Mouse (Mus musculus): ENCODE data around the gene Slc25a48. TPM values are rescaled to one million over a fixed set of nuclear protein-coding genes. Genes with fewer than 3 reads are reported as not detected.

Slc25a48 gene
- polyA plus RNA-seq, 1 experiment from 2014 or later, result 0.05 TPM

- H3K4me3 ChIP-seq (ENCODE audit: low read depth, low read length), result no peak overlapping the region
- ATAC-seq (replicated peaks; ENCODE audit: low FRiP score, low TSS enrichment, low read depth) (no peak), DNase-seq (ENCODE audit: low spot score) (no peak)
- H3K4me2 ChIP-seq (ENCODE audit: low read length), result no peak overlapping the region
- no peaks in the 10 kb centered on the region for H3K36me3 ChIP-seq (ENCODE audit: control insufficient read depth, insufficient read depth, low read length)
- peaks cover 3% of the 10 kb centered on the region; the same call in 1 of the 2 replicates for H3K9me3 ChIP-seq (ENCODE audit: control insufficient read depth, low read length)
- WGBS, result 90% methylated on average over 4 of the region's 4 CpGs
- no peak overlapping the region for H3K27ac ChIP-seq (ENCODE audit: low read depth)
- H3K9ac ChIP-seq (ENCODE audit: low read length), result no peak overlapping the region
- H3K4me1 ChIP-seq (replicated peaks; ENCODE audit: control insufficient read depth, insufficient read depth, low read length), result no peaks in the 10 kb centered on the region; the same call in 1 of the 2 replicates
- H3K27me3 ChIP-seq (replicated peaks; ENCODE audit: control insufficient read depth, insufficient read depth, low read length), result no peaks in the 10 kb centered on the region
Measured at GRCm38 (mm10) chr13:56462791-56463190, 24.6 kb downstream of the Slc25a48 start.

DNA sequence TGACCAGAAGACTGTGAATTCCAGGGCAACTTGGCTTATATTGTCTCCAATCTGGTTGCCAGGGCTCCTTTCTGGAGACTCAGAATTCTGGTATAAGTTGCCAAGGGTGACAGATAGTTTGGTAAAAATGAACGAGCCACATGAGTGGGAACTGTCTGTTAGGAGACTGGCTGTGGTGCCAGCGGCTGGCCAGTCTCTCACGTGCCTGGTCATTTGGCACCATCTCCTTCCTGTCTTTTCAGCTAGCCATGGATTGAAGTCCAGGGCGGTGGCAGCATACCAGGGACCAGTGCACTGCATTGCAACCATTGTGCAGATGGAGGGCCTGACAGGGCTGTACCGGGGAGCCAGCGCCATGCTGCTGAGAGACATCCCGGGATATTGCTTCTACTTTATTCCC is 25.1 kb downstream of the Slc25a48 start:
- H3K9me3 ChIP-seq (ENCODE audit: control insufficient read depth, low read length), result peaks cover 3% of the 10 kb centered on the region; the same call in 1 of the 2 replicates
- DNase-seq (ENCODE audit: low spot score) (no peak), ATAC-seq (replicated peaks; ENCODE audit: low FRiP score, low TSS enrichment, low read depth) (no peak)
- H3K27ac ChIP-seq (ENCODE audit: low read depth), result no peak overlapping the region
- H3K27me3 ChIP-seq (replicated peaks; ENCODE audit: control insufficient read depth, insufficient read depth, low read length), result no peaks in the 10 kb centered on the region
- H3K4me1 ChIP-seq (replicated peaks; ENCODE audit: control insufficient read depth, insufficient read depth, low read length), result no peaks in the 10 kb centered on the region; the same call in 1 of the 2 replicates
- no peaks in the 10 kb centered on the region for H3K36me3 ChIP-seq (ENCODE audit: control insufficient read depth, insufficient read depth, low read length)
- H3K4me3 ChIP-seq (ENCODE audit: low read depth, low read length), result no peak overlapping the region
- H3K9ac ChIP-seq (ENCODE audit: low read length), result no peak overlapping the region
- 91% methylated on average over 7 of the region's 7 CpGs for WGBS
- no peak overlapping the region for H3K4me2 ChIP-seq (ENCODE audit: low read length)

DNA sequence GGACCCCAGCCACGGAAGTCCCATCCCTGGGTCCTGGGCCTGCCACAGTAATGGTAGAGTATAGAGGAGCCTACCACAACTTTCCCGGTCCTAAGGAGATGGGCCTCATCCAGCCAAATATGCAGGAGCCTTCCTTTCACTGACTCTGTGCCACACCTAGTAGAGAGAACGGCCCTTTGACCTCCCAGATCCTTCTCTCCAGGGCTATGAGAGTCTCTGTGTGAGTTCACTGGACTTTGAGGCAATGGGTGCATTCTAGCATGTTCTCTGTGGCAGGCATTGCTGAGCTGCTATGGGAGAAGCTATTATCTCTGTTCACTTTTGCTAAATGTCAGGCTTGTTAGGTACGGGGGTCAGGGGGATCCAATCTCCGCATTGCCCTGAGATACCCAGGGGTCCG is 25.6 kb downstream of the Slc25a48 start:
- no peak overlapping the region for H3K9ac ChIP-seq (ENCODE audit: low read length)
- WGBS, result 74% methylated on average over 6 of the region's 6 CpGs
- no peaks in the 10 kb centered on the region for H3K27me3 ChIP-seq (replicated peaks; ENCODE audit: control insufficient read depth, insufficient read depth, low read length)
- H3K4me2 ChIP-seq (ENCODE audit: low read length), result no peak overlapping the region
- peaks cover 3% of the 10 kb centered on the region; the same call in 1 of the 2 replicates for H3K9me3 ChIP-seq (ENCODE audit: control insufficient read depth, low read length)
- H3K4me3 ChIP-seq (ENCODE audit: low read depth, low read length), result no peak overlapping the region
- DNase-seq (ENCODE audit: low spot score) (no peak), ATAC-seq (replicated peaks; ENCODE audit: low FRiP score, low TSS enrichment, low read depth) (no peak)
- no peak overlapping the region for H3K27ac ChIP-seq (ENCODE audit: low read depth)
- H3K4me1 ChIP-seq (replicated peaks; ENCODE audit: control insufficient read depth, insufficient read depth, low read length), result no peaks in the 10 kb centered on the region
- no peaks in the 10 kb centered on the region for H3K36me3 ChIP-seq (ENCODE audit: control insufficient read depth, insufficient read depth, low read length)

DNA sequence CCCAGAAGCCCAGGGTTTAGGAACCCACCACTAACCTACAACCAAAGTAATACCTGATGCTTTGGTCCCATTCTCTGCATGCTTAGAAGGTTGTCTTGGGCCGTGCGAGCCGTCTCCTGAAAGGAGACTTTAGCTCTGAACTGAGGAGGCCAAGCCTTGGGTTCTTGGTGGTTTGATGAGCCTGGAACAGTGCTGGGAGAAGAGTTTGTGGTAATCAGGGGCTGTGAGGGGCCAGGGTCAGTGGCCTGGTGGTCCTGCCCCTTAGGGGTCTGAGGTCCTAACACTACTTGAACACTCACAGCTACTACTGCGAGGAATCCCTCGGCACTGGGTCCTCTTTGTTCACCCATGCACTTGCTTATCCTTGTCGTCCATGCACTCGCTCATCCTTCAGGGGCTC is 29.6 kb downstream of the Slc25a48 start:
- Histone ChIP-seq H3K9me3 (ENCODE audit: control insufficient read depth, low read length) (peaks cover 3% of the 10 kb centered on the region; the same call in 1 of the 2 replicates), H3K27ac (ENCODE audit: low read depth) (no peak overlapping the region), H3K27me3 (replicated peaks; ENCODE audit: control insufficient read depth, insufficient read depth, low read length) (no peaks in the 10 kb centered on the region), H3K9ac (ENCODE audit: low read length) (no peak overlapping the region), H3K4me3 (ENCODE audit: low read depth, low read length) (no peak overlapping the region), H3K4me2 (ENCODE audit: low read length) (no peak overlapping the region), H3K36me3 (ENCODE audit: control insufficient read depth, insufficient read depth, low read length) (no peaks in the 10 kb centered on the region), H3K4me1 (replicated peaks; ENCODE audit: control insufficient read depth, insufficient read depth, low read length) (0 out of 2 replicates have a peak, but pooled peaks cover 3% of the 10 kb centered on the region)
- 92% methylated on average over 7 of the region's 7 CpGs for WGBS
- DNase-seq (ENCODE audit: low spot score), result no peak
- ATAC-seq (replicated peaks; ENCODE audit: low FRiP score, low TSS enrichment, low read depth), result no peak

GRCm38 (mm10) chr13:56468536-56468935 is 30.4 kb downstream of the Slc25a48 start:
- ATAC-seq (replicated peaks; ENCODE audit: low FRiP score, low TSS enrichment, low read depth) (no peak), DNase-seq (ENCODE audit: low spot score) (no peak)
- Histone ChIP-seq H3K9me3 (ENCODE audit: control insufficient read depth, low read length) (peaks cover 3% of the 10 kb centered on the region; the same call in 1 of the 2 replicates), H3K4me3 (ENCODE audit: low read depth, low read length) (no peak overlapping the region), H3K27ac (ENCODE audit: low read depth) (no peak overlapping the region), H3K4me2 (ENCODE audit: low read length) (no peak overlapping the region), H3K4me1 (replicated peaks; ENCODE audit: control insufficient read depth, insufficient read depth, low read length) (0 out of 2 replicates have a peak, but pooled peaks cover 3% of the 10 kb centered on the region), H3K27me3 (replicated peaks; ENCODE audit: control insufficient read depth, insufficient read depth, low read length) (no peaks in the 10 kb centered on the region), H3K9ac (ENCODE audit: low read length) (no peak overlapping the region), H3K36me3 (ENCODE audit: control insufficient read depth, insufficient read depth, low read length) (no peaks in the 10 kb centered on the region)
- WGBS, result 91% methylated on average over 4 of the region's 4 CpGs

DNA sequence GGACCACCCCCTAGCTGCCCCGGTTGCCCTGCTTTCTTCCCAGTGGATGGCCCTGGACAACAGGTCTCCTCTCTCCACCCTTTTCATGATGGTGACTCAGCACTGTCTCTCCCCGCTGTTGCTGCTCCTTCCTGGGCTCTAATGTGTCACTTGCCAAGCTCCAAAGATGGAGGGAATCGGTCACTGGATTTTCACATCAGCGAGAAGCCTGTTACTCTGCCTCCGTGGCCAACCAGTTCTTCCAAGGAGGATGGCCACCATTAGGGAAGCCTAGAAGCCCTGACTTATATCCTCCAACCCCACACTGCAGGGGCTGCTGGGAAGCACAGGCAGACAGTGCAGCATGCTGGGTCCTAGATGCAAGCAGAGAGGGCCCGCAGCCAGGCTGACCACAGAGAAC is 33.1 kb downstream of the Slc25a48 start:
- 86% methylated on average over 6 of the region's 6 CpGs for WGBS

DNA sequence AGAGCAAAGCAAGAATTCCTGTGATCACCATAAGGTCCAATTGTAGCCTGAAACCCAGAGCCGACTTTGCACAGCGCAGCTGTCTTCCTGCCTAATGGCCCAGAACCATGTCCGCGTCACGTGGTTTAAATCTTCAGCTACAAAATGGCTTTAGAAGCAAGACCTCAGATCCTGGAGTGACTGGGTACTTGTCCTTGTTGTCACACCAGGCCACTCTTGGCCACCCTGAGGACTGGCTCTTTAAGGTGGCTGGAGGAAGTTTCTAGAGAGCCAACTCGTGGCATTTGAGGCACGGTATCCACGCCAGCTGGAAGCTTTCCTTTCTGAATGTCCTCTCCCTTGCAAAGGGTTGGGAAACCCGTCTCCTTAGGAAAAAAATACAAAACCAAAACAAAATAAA is 33.8 kb downstream of the Slc25a48 start:
- no peak for ATAC-seq (replicated peaks; ENCODE audit: low FRiP score, low TSS enrichment, low read depth)

More for the DNA sequence above, 33.1 kb downstream of the Slc25a48 start:
- peaks cover 3% of the 10 kb centered on the region; the same call in 1 of the 2 replicates for H3K9me3 ChIP-seq (ENCODE audit: control insufficient read depth, low read length)
- H3K9ac ChIP-seq (ENCODE audit: low read length), result no peak overlapping the region
- no peaks in the 10 kb centered on the region for H3K27me3 ChIP-seq (replicated peaks; ENCODE audit: control insufficient read depth, insufficient read depth, low read length)
- no peak overlapping the region for H3K27ac ChIP-seq (ENCODE audit: low read depth)
- H3K4me1 ChIP-seq (replicated peaks; ENCODE audit: control insufficient read depth, insufficient read depth, low read length), result 0 out of 2 replicates have a peak, but pooled peaks cover 3% of the 10 kb centered on the region
- DNase-seq (ENCODE audit: low spot score) (no peak), ATAC-seq (replicated peaks; ENCODE audit: low FRiP score, low TSS enrichment, low read depth) (no peak)
- no peaks in the 10 kb centered on the region for H3K36me3 ChIP-seq (ENCODE audit: control insufficient read depth, insufficient read depth, low read length)
- H3K4me3 ChIP-seq (ENCODE audit: low read depth, low read length), result no peak overlapping the region
- H3K4me2 ChIP-seq (ENCODE audit: low read length), result no peak overlapping the region

GRCm38 (mm10) chr13:56472661-56473060 is 34.5 kb downstream of the Slc25a48 start:
- 0 out of 2 replicates have a peak, but pooled peaks cover 3% of the 10 kb centered on the region for H3K4me1 ChIP-seq (replicated peaks; ENCODE audit: control insufficient read depth, insufficient read depth, low read length)
- ATAC-seq (replicated peaks; ENCODE audit: low FRiP score, low TSS enrichment, low read depth) (no peak), DNase-seq (ENCODE audit: low spot score) (peak; percentile 35)
- H3K36me3 ChIP-seq (ENCODE audit: control insufficient read depth, insufficient read depth, low read length), result no peaks in the 10 kb centered on the region
- 89% methylated on average over 9 of the region's 9 CpGs for WGBS
- no peak overlapping the region for H3K27ac ChIP-seq (ENCODE audit: low read depth)
- H3K9me3 ChIP-seq (ENCODE audit: control insufficient read depth, low read length), result no peaks in the 10 kb centered on the region
- no peaks in the 10 kb centered on the region for H3K27me3 ChIP-seq (replicated peaks; ENCODE audit: control insufficient read depth, insufficient read depth, low read length)
- H3K9ac ChIP-seq (ENCODE audit: low read length), result no peak overlapping the region
- no peak overlapping the region for H3K4me2 ChIP-seq (ENCODE audit: low read length)
- no peak overlapping the region for H3K4me3 ChIP-seq (ENCODE audit: low read depth, low read length)

More for the DNA sequence above, 33.8 kb downstream of the Slc25a48 start:
- H3K4me2 ChIP-seq (ENCODE audit: low read length), result no peak overlapping the region
- 0 out of 2 replicates have a peak, but pooled peaks cover 3% of the 10 kb centered on the region for H3K4me1 ChIP-seq (replicated peaks; ENCODE audit: control insufficient read depth, insufficient read depth, low read length)
- no peaks in the 10 kb centered on the region for H3K27me3 ChIP-seq (replicated peaks; ENCODE audit: control insufficient read depth, insufficient read depth, low read length)
- H3K9ac ChIP-seq (ENCODE audit: low read length), result no peak overlapping the region
- H3K27ac ChIP-seq (ENCODE audit: low read depth), result no peak overlapping the region
- 60% methylated on average over 9 of the region's 9 CpGs for WGBS
- H3K4me3 ChIP-seq (ENCODE audit: low read depth, low read length), result no peak overlapping the region
- no peaks in the 10 kb centered on the region for H3K9me3 ChIP-seq (ENCODE audit: control insufficient read depth, low read length)
- DNase-seq (ENCODE audit: low spot score), result peak; percentile 52
- H3K36me3 ChIP-seq (ENCODE audit: control insufficient read depth, insufficient read depth, low read length), result no peaks in the 10 kb centered on the region

- H3K27ac ChIP-seq (ENCODE audit: low read depth), result no peak overlapping the region
- no peaks in the 10 kb centered on the region for H3K27me3 ChIP-seq (replicated peaks; ENCODE audit: control insufficient read depth, insufficient read depth, low read length)
- H3K4me2 ChIP-seq (ENCODE audit: low read length), result no peak overlapping the region
- no peaks in the 10 kb centered on the region for H3K9me3 ChIP-seq (ENCODE audit: control insufficient read depth, low read length)
- no peak overlapping the region for H3K4me3 ChIP-seq (ENCODE audit: low read depth, low read length)
- WGBS, result 26% methylated on average over 4 of the region's 4 CpGs
- ATAC-seq (replicated peaks; ENCODE audit: low FRiP score, low TSS enrichment, low read depth) (peak; percentile 70; the same call in 1 of the 2 replicates), DNase-seq (ENCODE audit: low spot score) (peak; percentile 64)
- H3K9ac ChIP-seq (ENCODE audit: low read length), result no peak overlapping the region
- no peaks in the 10 kb centered on the region for H3K36me3 ChIP-seq (ENCODE audit: control insufficient read depth, insufficient read depth, low read length)
- H3K4me1 ChIP-seq (replicated peaks; ENCODE audit: control insufficient read depth, insufficient read depth, low read length), result 0 out of 2 replicates have a peak, but pooled peaks cover 3% of the 10 kb centered on the region
Measured at GRCm38 (mm10) chr13:56475363-56475762, 37.2 kb downstream of the Slc25a48 start.
